Mouse (Mus musculus) heart, embryonic 11.5 days (tissue): ENCODE measurements around the gene Hoga1. TPM values are rescaled to one million over a fixed set of nuclear protein-coding genes. Genes with fewer than 3 reads are reported as not detected.

Experiments used
- ATAC-seq: fragments of 200-750 bp; cut with Nextera tagmentation; replicated peaks from 2 replicates; pipeline ENCODE4 v1.8.0; 2017; ENCODE audit warnings: moderate library complexity; ENCODE audit not compliant: insufficient number of reproducible peaks, low FRiP score, low TSS enrichment
- H3K27ac ChIP-seq: fragments of 300-500 bp; sonication (generic); 2 replicates; pipeline ENCODE4 v1.5.1; 2014; ENCODE audit warnings: mild to moderate bottlenecking, low read depth, low read length
- H3K27me3 ChIP-seq: fragments of 300-500 bp; sonication (generic); 2 replicates; pipeline ENCODE4 v1.6.1; 2014; ENCODE audit warnings: mild to moderate bottlenecking, low read length, mixed read lengths; ENCODE audit not compliant: control insufficient read depth, insufficient read depth
- H3K36me3 ChIP-seq: fragments of 300-500 bp; sonication (generic); 2 replicates; pipeline ENCODE4 v1.6.1; 2014; ENCODE audit warnings: mild to moderate bottlenecking, low read length, moderate library complexity, mixed read lengths; ENCODE audit not compliant: control insufficient read depth, insufficient read depth
- H3K4me1 ChIP-seq: fragments of 300-500 bp; sonication (generic); 2 replicates; pipeline ENCODE4 v1.6.1; 2014; ENCODE audit warnings: low read length; ENCODE audit not compliant: control insufficient read depth, insufficient read depth
- H3K4me2 ChIP-seq: fragments of 300-500 bp; sonication (generic); 2 replicates; pipeline ENCODE4 v1.6.1; 2014; ENCODE audit warnings: mild to moderate bottlenecking, moderate library complexity
- H3K4me3 ChIP-seq: fragments of 300-500 bp; sonication (generic); 2 replicates; pipeline ENCODE4 v1.5.1; 2014; ENCODE audit warnings: low read depth, low read length
- H3K9ac ChIP-seq: fragments of 300-500 bp; sonication (generic); 2 replicates; pipeline ENCODE4 v1.6.1; 2014; ENCODE audit warnings: mild to moderate bottlenecking, low read depth, low read length, moderate library complexity
- H3K9me3 ChIP-seq: fragments of 300-500 bp; sonication (generic); replicated peaks from 2 replicates; pipeline ENCODE4 v1.6.1; 2016; ENCODE audit warnings: low read length; ENCODE audit not compliant: control insufficient read depth
- WGBS: fragments of 180-500 bp; shearing (Covaris S2); extraction: QIAGEN DNeasy Blood & Tissue Kit; methylation state at CpG from one replicate; pipeline ENCODE4 v1.1.7; 2014; ENCODE audit not compliant: insufficient replicate concordance; 5-methylcytosine and 5-hydroxymethylcytosine counted together
- polyA plus RNA-seq: library from polyadenylated mRNA; unstranded; fragments of >200 nt; fragmentation: Nextera tagmentation; extraction: Ambion mirVana; gene quantifications from 2 replicates; pipeline ENCODE4 v1.2.1, GENCODE M21; 2014

Hoga1 gene
- 0.72 and 1.6 TPM in 2 replicates for polyA plus RNA-seq

- Histone ChIP-seq H3K4me2 (peak within 1 kb of the TSS; percentile 62), H3K27ac (no peak within 1 kb of the TSS), H3K9me3 (no peaks in the 10 kb centered on the region), H3K36me3 (no peaks in the 10 kb centered on the region), H3K4me1 (0 out of 2 replicates have a peak, but pooled peaks cover 4% of the 10 kb centered on the region), H3K9ac (peak within 1 kb of the TSS; percentile 61; the same call in 1 of the 2 replicates), H3K4me3 (peak within 1 kb of the TSS; percentile 34), H3K27me3 (peaks cover 1% of the 10 kb centered on the region; the same call in 1 of the 2 replicates)
- 18% methylated on average over 23 of the region's 23 CpGs for WGBS
- ATAC-seq, result peak; percentile 82
These were observed at the start of gene Hoga1 for GRCm38 (mm10) chr19:42045269-42046102. Gene Hoga1 (plus strand): TSS chr19:42045610.

DNA sequence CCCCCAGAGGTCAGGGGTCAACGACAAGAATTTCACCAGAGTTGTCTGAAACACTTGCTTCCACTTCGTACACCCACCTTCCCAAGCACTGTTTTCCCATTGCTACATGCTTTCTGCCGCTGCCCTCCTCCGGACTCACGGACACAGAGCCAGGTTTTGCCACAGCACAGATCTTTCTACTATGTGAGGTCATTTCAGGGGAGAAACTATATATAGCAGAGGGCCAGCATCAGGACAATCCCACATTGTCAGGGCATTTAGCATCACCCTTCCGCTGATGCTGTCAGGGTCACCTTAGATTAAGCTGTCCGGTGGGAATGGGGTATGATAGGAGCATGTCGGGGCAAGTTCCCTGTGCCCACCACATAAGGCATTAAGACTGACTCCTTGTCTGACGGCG is 48.3 kb upstream of the Hoga1 start:
- no peak for ATAC-seq
- H3K4me1 ChIP-seq, result peaks cover 49% of the 10 kb centered on the region
- no peaks in the 10 kb centered on the region for H3K36me3 ChIP-seq
- H3K4me2 ChIP-seq, result no peak overlapping the region; the same call in 1 of the 2 replicates
- H3K9ac ChIP-seq, result no peak overlapping the region
- H3K27me3 ChIP-seq, result no peaks in the 10 kb centered on the region
- H3K27ac ChIP-seq, result peak overlapping the region; percentile 73
- no peak overlapping the region for H3K4me3 ChIP-seq
- 54% methylated on average over 10 of the region's 10 CpGs for WGBS
- no peaks in the 10 kb centered on the region for H3K9me3 ChIP-seq

DNA sequence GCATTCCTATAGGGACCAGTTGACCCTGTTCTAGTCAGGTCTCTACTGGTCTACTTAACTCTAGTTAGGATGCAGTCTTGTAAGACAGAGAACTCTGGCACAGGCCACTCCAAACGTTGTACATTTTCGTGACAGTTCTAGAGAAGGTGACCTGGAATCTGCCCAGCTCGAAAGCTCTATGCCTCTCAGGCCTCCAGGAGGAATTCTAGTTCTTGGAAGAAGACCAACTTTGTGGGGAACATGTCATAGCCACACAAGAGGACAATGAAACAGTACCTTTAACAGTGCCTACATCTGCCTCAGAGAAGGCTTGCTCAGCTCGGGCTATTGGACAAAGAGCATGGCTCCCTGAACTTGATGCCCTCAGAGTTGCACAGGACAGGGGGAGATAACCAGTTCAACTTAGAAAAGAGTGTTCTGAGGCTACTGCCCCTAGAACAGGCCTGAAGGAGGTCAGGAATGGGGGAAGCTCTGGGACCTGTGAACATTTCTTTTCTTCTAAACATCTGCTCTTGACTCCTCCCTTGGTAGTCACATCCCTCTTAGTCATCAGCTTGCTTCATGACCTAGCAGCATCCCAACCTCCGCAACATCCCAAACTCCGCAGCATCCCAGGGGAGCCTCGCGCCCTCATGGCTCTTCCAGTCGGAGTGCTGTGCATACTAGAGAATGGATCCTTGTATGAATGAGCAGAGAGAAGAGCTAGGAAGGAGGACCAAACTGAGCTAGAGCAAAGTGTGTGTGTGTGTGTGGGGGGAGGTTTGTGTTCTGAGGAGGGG is 46.5 kb upstream of the Hoga1 start:
- ATAC-seq, result no peak
- H3K36me3 ChIP-seq, result no peaks in the 10 kb centered on the region
- H3K4me3 ChIP-seq, result no peak overlapping the region
- WGBS, result 82% methylated on average over 9 of the region's 9 CpGs
- H3K9me3 ChIP-seq, result no peaks in the 10 kb centered on the region
- no peak overlapping the region for H3K27ac ChIP-seq
- no peak overlapping the region for H3K4me2 ChIP-seq
- H3K9ac ChIP-seq, result 0 out of 2 replicates have a peak overlapping the region, but pooled peaks have one; percentile 6
- no peaks in the 10 kb centered on the region for H3K27me3 ChIP-seq
- peaks cover 47% of the 10 kb centered on the region for H3K4me1 ChIP-seq

DNA sequence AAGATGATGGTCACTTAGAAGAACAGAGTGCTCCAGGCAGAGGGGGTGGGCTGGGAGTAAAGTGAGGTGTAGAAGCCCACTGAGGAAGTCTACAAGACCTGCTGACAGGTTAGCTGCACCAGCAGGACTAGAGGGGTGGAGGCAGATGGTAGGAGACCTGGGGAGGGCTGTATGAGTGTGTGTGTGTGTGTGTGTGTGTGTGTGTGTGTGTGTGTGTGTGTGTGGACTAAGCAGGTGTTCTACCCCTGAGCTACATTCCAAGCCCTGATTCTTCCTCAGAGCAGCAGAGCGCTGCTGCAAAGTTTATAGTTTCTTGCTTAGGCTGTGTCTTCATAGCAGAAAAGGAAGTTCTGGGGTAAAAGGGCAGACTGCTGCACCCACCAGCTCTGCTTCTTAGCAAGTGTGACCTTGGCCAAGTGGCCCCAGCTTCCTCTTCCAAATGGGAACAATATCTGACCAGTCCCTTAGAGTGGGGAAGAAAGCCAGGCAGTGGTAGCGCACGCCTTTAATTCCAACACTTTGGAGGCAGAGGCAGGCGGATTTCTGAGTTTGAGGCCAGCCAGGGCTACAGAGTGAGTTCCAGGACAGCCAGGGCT is 45.6 kb upstream of the Hoga1 start:
- Histone ChIP-seq H3K4me2 (no peak overlapping the region), H3K36me3 (no peaks in the 10 kb centered on the region), H3K9ac (peak overlapping the region; percentile 6; the same call in 1 of the 2 replicates), H3K9me3 (no peaks in the 10 kb centered on the region), H3K27ac (no peak overlapping the region), H3K4me3 (no peak overlapping the region), H3K27me3 (no peaks in the 10 kb centered on the region), H3K4me1 (peaks cover 55% of the 10 kb centered on the region)
- 84% methylated on average over 4 of the region's 4 CpGs for WGBS
- ATAC-seq, result no peak

- Histone ChIP-seq H3K4me1 (peaks cover 58% of the 10 kb centered on the region), H3K4me3 (no peak overlapping the region), H3K9me3 (no peaks in the 10 kb centered on the region), H3K36me3 (no peaks in the 10 kb centered on the region), H3K9ac (no peak overlapping the region; the same call in 1 of the 2 replicates), H3K4me2 (no peak overlapping the region), H3K27ac (peak overlapping the region; percentile 52; the same call in 1 of the 2 replicates), H3K27me3 (no peaks in the 10 kb centered on the region)
- ATAC-seq, result no peak
- 48% methylated on average over 4 of the region's 4 CpGs for WGBS
These were observed 44.9 kb upstream of the Hoga1 start for GRCm38 (mm10) chr19:42000446-42000958.

- no peaks in the 10 kb centered on the region for H3K9me3 ChIP-seq
- no peaks in the 10 kb centered on the region for H3K27me3 ChIP-seq
- WGBS, result 90% methylated on average over 12 of the region's 12 CpGs
- H3K4me1 ChIP-seq, result peaks cover 58% of the 10 kb centered on the region
- no peak overlapping the region for H3K4me2 ChIP-seq
- ATAC-seq, result no peak
- H3K27ac ChIP-seq, result no peak overlapping the region
- H3K9ac ChIP-seq, result no peak overlapping the region
- H3K4me3 ChIP-seq, result no peak overlapping the region
- no peaks in the 10 kb centered on the region for H3K36me3 ChIP-seq
These were observed 44.0 kb upstream of the Hoga1 start for GRCm38 (mm10) chr19:42001253-42001980.

- peaks cover 64% of the 10 kb centered on the region for H3K4me1 ChIP-seq
- no peak overlapping the region for H3K4me3 ChIP-seq
- 34% methylated on average over 6 of the region's 6 CpGs for WGBS
- no peaks in the 10 kb centered on the region for H3K36me3 ChIP-seq
- H3K9me3 ChIP-seq, result no peaks in the 10 kb centered on the region
- H3K9ac ChIP-seq, result no peak overlapping the region
- H3K27me3 ChIP-seq, result no peaks in the 10 kb centered on the region
- no peak overlapping the region for H3K27ac ChIP-seq
- no peak for ATAC-seq
- H3K4me2 ChIP-seq, result no peak overlapping the region
These were observed 41.2 kb upstream of the Hoga1 start for GRCm38 (mm10) chr19:42004258-42004657.

DNA sequence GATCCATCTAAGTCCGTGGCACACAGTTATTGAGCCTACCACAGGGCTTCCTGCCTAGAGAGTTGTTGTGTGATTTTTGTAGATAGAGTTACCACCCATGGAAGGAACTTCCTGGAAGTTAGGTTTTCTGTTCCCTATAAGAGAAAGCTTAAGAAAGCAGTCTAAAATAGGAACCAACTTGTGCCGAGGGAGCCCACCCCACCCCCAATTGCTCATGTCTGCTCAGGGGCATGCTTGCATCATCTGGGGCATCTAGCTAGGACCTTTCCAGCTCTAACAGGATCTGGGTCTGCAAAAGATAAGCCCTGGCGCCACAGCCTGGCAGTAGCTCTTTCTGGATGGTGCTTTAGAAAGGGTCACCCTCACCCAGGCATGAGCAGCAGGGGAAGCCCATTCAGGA is 39.8 kb upstream of the Hoga1 start:
- Histone ChIP-seq H3K9ac (no peak overlapping the region), H3K4me2 (no peak overlapping the region), H3K9me3 (no peaks in the 10 kb centered on the region), H3K36me3 (no peaks in the 10 kb centered on the region), H3K27ac (no peak overlapping the region), H3K4me3 (no peak overlapping the region), H3K4me1 (peaks cover 52% of the 10 kb centered on the region), H3K27me3 (no peaks in the 10 kb centered on the region)
- WGBS, result 49% methylated on average over 3 of the region's 3 CpGs
- ATAC-seq, result no peak
